Mouse (Mus musculus): ENCODE data around the gene Ncoa6. TPM values are rescaled to one million over a fixed set of nuclear protein-coding genes. Genes with fewer than 3 reads are reported as not detected.
A peak's percentile ranks its signal among the peaks of the same experiment; 100 is the strongest.

Gene Ncoa6
- polyA plus RNA-seq (2014; fragmentation: Nextera tagmentation; extraction: Ambion mirVana), result 25.5 and 30.0 TPM in 2 replicates

DNA sequence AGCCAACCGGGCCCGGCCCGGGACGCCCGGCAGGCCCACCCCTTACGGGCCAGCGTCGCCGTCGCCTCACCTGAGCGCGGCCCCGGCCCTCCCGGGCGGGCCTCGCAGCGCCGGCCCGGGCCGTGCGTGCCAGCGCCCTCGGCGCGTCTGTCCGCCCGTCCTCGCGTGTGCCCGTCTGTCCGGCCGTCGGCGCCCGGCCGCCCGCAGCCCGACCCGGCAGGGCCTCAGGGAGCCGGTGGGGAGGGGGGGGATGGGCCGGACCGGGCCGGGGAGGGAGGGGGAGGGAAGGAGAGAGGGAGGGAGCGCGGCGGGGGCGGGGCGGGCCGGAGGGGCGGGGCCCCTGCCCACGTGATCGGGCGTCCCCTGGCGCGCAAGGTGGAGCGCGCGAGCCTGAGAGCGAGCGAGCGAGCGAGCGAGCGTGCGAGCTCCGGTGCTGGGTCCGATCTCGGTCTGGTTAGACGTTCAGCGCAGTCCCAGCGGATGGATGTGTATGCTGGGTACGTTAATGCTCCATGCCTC lies at the start of gene Ncoa6:
Ncoa6 (minus strand) TSS at position 325 of the 519 bp plus-strand sequence.
- peak; percentile 87 for ATAC-seq (ENCODE audit: low FRiP score, low TSS enrichment)
- Histone ChIP-seq H3K4me3 (ENCODE audit: low read length) (peak within 1 kb of the TSS; percentile 74), H3K36me3 (ENCODE audit: control insufficient read depth, insufficient read depth, low read length) (no peaks in the 10 kb centered on the region), H3K4me1 (ENCODE audit: control insufficient read depth, insufficient read depth, low read length) (peaks cover 5% of the 10 kb centered on the region; the same call in 1 of the 2 replicates), H3K4me2 (replicated peaks; ENCODE audit: low read depth, low read length) (peak within 1 kb of the TSS; percentile 78), H3K27ac (ENCODE audit: low read depth, low read length) (peak within 1 kb of the TSS; percentile 83), H3K27me3 (ENCODE audit: control insufficient read depth, insufficient read depth, low read length) (no peaks in the 10 kb centered on the region), H3K9me3 (ENCODE audit: control insufficient read depth, low read length) (no peaks in the 10 kb centered on the region), H3K9ac (ENCODE audit: low read depth, low read length) (peak within 1 kb of the TSS; percentile 99)
- 2% methylated on average over 49 of the region's 72 CpGs for WGBS

DNA sequence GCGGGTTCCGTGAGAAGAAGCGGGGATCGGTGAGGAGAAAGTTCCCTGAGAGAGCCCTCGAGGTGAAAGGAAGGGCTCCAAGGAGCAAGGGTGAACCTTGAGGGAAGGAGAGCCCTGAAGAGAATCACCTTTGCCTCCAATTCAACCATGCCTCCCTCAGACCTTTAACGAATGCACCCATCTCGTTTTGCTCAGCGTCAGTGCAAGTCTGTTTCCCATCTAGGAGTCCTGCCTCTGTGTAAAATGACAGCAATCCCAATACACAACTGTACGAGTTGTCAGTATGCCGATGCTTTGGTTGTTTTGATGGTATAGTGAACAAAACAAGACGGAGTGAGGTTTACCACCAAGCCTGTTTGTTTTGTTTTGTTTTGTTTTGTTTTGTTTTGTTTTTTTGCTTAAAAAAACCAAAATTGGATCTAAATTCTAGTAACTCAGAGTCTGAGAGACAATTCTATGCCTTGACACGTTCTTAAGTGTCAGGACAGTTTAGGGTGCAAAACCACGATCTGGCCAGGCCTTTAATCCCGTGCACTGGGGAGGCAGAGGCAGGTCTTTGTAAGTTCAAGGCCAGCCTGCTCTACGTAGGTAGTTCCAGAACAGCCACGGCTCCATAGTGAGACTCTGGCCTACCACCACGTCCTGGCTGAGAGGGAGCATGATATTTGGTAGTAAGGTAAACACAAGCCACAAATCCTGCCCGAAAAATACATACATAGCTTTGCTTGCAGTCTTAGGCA lies 45.0 kb upstream of the Ncoa6 start:
- Histone ChIP-seq H3K4me3 (ENCODE audit: low read length) (peak overlapping the region; percentile 76), H3K27ac (ENCODE audit: low read depth, low read length) (no peak overlapping the region), H3K9ac (ENCODE audit: low read depth, low read length) (peak overlapping the region; percentile 66), H3K9me3 (ENCODE audit: control insufficient read depth, low read length) (no peaks in the 10 kb centered on the region), H3K4me1 (ENCODE audit: control insufficient read depth, insufficient read depth, low read length) (peaks cover 8% of the 10 kb centered on the region; the same call in 1 of the 2 replicates), H3K36me3 (ENCODE audit: control insufficient read depth, insufficient read depth, low read length) (no peaks in the 10 kb centered on the region), H3K4me2 (replicated peaks; ENCODE audit: low read depth, low read length) (peak overlapping the region; percentile 83), H3K27me3 (ENCODE audit: control insufficient read depth, insufficient read depth, low read length) (peaks cover 9% of the 10 kb centered on the region)
- no peak for ATAC-seq (ENCODE audit: low FRiP score, low TSS enrichment)
- WGBS, result 27% methylated on average over 18 of the region's 18 CpGs

DNA sequence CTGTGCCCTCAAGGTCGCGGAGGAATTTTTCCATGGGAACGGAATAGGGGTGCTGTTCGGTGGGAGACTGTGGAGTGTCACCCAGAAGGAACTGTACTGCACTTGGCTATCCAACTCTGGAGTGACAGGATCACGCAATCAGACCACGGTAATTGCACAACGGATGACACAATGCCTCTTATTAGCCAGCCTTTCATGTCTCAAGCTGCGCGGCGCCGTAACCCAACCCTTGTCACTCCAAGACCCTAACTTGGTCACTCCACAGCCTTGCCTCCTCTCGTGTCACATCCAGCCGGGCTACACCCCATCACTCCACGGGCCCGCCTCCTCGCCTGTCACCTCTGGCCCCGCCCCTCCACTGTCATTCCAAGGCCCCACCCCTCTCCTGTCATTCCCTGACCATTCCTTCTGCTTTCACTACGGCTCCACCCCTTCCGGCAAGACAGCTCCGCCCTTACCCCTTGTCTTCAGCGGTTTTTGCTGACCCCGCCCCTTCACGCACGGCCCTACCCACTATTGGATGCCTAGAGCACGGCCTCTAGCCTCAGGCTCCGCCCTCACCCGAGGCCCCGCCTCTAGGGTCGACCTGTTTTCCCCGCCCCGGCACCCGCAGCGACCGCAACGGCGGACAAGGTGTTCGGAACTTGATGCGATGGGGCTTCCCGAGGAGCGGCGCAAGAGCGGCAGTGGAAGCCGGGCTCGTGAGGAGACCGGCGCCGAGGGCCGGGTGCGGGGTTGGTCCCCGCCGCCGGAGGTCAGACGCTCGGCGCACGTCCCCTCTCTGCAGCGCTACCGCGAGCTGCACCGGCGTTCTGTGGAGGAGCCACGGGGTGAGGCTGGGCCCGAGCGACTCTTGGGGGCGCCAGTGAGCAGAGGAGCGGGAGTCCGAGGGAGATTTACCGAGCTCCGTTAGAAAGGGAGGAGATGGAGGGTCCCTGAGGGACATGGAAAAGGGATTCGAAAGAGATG lies 44.0 kb upstream of the Ncoa6 start, which contains the start of the genes Acss2 and Ggt7:
Acss2 (plus strand) TSS at position 494 of the 969 bp plus-strand sequence.
Ggt7 (minus strand) TSS at position 783 of the 969 bp plus-strand sequence.
- no peak within 1 kb of the TSS for H3K27ac ChIP-seq (ENCODE audit: low read depth, low read length)

DNA sequence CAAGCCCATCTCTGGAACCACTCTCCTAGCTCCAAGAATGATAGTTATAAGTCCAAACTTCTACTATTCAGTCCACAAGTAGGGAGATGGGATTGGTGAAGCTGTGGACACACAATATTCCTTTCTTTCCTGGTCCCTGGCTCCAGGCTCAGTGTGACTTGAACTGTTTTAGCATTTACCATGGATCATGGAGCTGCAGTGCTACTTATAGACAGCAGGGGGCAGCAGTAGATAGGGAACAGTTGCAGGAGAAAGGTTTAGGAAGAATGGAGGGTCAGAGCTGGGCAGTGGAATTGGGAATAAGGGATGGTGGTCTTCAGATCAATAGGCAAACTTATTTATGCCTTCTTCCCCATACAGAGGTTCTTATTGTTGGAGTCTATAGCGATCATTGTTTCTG lies 42.2 kb upstream of the Ncoa6 start:
- H3K4me2 ChIP-seq (replicated peaks; ENCODE audit: low read depth, low read length), result no peak overlapping the region
- H3K4me3 ChIP-seq (ENCODE audit: low read length), result no peak overlapping the region
- H3K9ac ChIP-seq (ENCODE audit: low read depth, low read length), result no peak overlapping the region
- peaks cover 9% of the 10 kb centered on the region for H3K27me3 ChIP-seq (ENCODE audit: control insufficient read depth, insufficient read depth, low read length)
- H3K27ac ChIP-seq (ENCODE audit: low read depth, low read length), result no peak overlapping the region
- ATAC-seq (ENCODE audit: low FRiP score, low TSS enrichment), result no peak
- H3K9me3 ChIP-seq (ENCODE audit: control insufficient read depth, low read length), result no peaks in the 10 kb centered on the region
- H3K4me1 ChIP-seq (ENCODE audit: control insufficient read depth, insufficient read depth, low read length), result peaks cover 8% of the 10 kb centered on the region; the same call in 1 of the 2 replicates
- WGBS, result 0% methylated on average over 1 of the region's 1 CpGs
- no peaks in the 10 kb centered on the region for H3K36me3 ChIP-seq (ENCODE audit: control insufficient read depth, insufficient read depth, low read length)

More for the DNA sequence above, 44.0 kb upstream of the Ncoa6 start, which contains the start of the genes Acss2 and Ggt7:
- Histone ChIP-seq H3K36me3 (ENCODE audit: control insufficient read depth, insufficient read depth, low read length) (no peaks in the 10 kb centered on the region), H3K4me3 (ENCODE audit: low read length) (peak within 1 kb of the TSS; percentile 76), H3K9ac (ENCODE audit: low read depth, low read length) (peak within 1 kb of the TSS; percentile 66), H3K9me3 (ENCODE audit: control insufficient read depth, low read length) (no peaks in the 10 kb centered on the region), H3K4me2 (replicated peaks; ENCODE audit: low read depth, low read length) (peak within 1 kb of the TSS; percentile 83), H3K27me3 (ENCODE audit: control insufficient read depth, insufficient read depth, low read length) (peaks cover 9% of the 10 kb centered on the region), H3K4me1 (ENCODE audit: control insufficient read depth, insufficient read depth, low read length) (peaks cover 8% of the 10 kb centered on the region; the same call in 1 of the 2 replicates)
- 4% methylated on average over 70 of the region's 70 CpGs for WGBS
- peak; percentile 99 for ATAC-seq (ENCODE audit: low FRiP score, low TSS enrichment)

DNA sequence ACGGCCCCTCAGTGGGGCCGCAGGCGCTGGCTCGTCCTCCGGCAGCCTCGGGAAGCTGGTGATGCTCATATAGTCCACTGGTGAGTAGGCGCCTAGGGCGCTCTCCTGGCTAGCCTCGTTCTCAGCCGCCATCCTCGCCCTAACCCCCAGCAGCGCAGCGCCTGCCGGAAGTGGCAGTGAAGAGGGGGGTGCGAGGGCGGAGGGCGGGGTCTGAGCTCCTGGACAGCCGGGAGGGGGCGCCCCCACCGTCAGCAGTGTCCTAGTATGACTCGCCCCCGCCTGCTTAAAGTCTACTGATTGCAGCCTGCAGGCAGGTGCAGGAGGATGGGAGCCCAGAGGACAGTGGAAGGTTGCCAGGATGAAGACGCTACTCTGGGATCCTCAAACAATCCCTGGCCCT lies 41.0 kb upstream of the Ncoa6 start:
- Histone ChIP-seq H3K27ac (ENCODE audit: low read depth, low read length) (no peak overlapping the region), H3K27me3 (ENCODE audit: control insufficient read depth, insufficient read depth, low read length) (peaks cover 9% of the 10 kb centered on the region), H3K9ac (ENCODE audit: low read depth, low read length) (peak overlapping the region; percentile 53; the same call in 1 of the 2 replicates), H3K9me3 (ENCODE audit: control insufficient read depth, low read length) (no peaks in the 10 kb centered on the region), H3K4me3 (ENCODE audit: low read length) (peak overlapping the region; percentile 36), H3K36me3 (ENCODE audit: control insufficient read depth, insufficient read depth, low read length) (no peaks in the 10 kb centered on the region), H3K4me2 (replicated peaks; ENCODE audit: low read depth, low read length) (peak overlapping the region; percentile 66), H3K4me1 (ENCODE audit: control insufficient read depth, insufficient read depth, low read length) (peaks cover 8% of the 10 kb centered on the region; the same call in 1 of the 2 replicates)
- WGBS, result 4% methylated on average over 22 of the region's 23 CpGs
- 0 out of 2 replicates have a peak, but pooled peaks have one; percentile 5 for ATAC-seq (ENCODE audit: low FRiP score, low TSS enrichment)

DNA sequence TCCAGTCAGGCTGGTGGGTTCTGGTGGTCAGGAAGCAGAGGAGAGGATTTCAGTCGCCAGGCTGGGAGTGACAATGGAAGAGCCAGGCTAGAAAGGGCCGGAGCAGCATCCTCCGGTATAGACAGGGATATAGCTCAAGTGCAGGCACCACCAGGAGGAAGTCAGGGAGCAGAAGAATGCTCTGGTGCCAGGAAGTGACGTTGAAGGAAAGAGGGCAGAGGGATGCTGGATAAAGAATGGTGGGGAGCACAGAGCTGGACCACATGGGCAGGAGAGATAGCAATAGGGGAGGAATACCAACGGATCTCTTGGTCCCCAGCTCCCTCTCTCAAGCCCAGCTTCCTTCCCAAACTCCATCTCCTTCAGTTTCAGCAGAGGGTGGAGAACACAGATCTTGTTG lies 39.8 kb upstream of the Ncoa6 start:
- Histone ChIP-seq H3K4me1 (ENCODE audit: control insufficient read depth, insufficient read depth, low read length) (peaks cover 8% of the 10 kb centered on the region; the same call in 1 of the 2 replicates), H3K9me3 (ENCODE audit: control insufficient read depth, low read length) (no peaks in the 10 kb centered on the region), H3K36me3 (ENCODE audit: control insufficient read depth, insufficient read depth, low read length) (no peaks in the 10 kb centered on the region), H3K4me3 (ENCODE audit: low read length) (no peak overlapping the region), H3K27me3 (ENCODE audit: control insufficient read depth, insufficient read depth, low read length) (peaks cover 9% of the 10 kb centered on the region), H3K9ac (ENCODE audit: low read depth, low read length) (no peak overlapping the region), H3K4me2 (replicated peaks; ENCODE audit: low read depth, low read length) (no peak overlapping the region; the same call in 1 of the 2 replicates), H3K27ac (ENCODE audit: low read depth, low read length) (no peak overlapping the region)
- no peak for ATAC-seq (ENCODE audit: low FRiP score, low TSS enrichment)
- WGBS, result 79% methylated on average over 5 of the region's 5 CpGs

DNA sequence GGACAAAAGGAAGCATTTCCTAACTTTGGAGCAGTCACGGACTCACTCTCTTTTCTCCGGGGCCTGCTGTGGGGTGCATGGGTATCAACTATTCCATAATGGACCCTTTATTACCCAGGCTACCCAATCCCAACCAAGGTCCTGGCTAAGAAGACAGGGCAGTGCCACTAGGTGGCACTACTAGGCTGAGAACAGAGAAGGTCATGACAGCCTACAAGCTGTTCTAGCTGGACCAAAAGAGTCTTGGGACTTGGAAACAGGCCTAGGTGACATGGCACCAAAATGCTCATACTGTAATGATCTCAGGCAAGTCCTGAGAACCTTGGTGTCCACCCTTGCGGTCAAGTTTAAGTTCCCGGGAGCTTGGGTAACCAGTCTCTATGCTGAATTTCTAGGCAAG lies 38.8 kb upstream of the Ncoa6 start:
- Histone ChIP-seq H3K9ac (ENCODE audit: low read depth, low read length) (no peak overlapping the region), H3K9me3 (ENCODE audit: control insufficient read depth, low read length) (no peaks in the 10 kb centered on the region), H3K27ac (ENCODE audit: low read depth, low read length) (no peak overlapping the region), H3K4me3 (ENCODE audit: low read length) (no peak overlapping the region), H3K36me3 (ENCODE audit: control insufficient read depth, insufficient read depth, low read length) (no peaks in the 10 kb centered on the region), H3K27me3 (ENCODE audit: control insufficient read depth, insufficient read depth, low read length) (peaks cover 9% of the 10 kb centered on the region), H3K4me2 (replicated peaks; ENCODE audit: low read depth, low read length) (no peak overlapping the region), H3K4me1 (ENCODE audit: control insufficient read depth, insufficient read depth, low read length) (peaks cover 8% of the 10 kb centered on the region; the same call in 1 of the 2 replicates)
- ATAC-seq (ENCODE audit: low FRiP score, low TSS enrichment), result 0 out of 2 replicates have a peak, but pooled peaks have one; percentile 32
- 61% methylated on average over 4 of the region's 4 CpGs for WGBS

DNA sequence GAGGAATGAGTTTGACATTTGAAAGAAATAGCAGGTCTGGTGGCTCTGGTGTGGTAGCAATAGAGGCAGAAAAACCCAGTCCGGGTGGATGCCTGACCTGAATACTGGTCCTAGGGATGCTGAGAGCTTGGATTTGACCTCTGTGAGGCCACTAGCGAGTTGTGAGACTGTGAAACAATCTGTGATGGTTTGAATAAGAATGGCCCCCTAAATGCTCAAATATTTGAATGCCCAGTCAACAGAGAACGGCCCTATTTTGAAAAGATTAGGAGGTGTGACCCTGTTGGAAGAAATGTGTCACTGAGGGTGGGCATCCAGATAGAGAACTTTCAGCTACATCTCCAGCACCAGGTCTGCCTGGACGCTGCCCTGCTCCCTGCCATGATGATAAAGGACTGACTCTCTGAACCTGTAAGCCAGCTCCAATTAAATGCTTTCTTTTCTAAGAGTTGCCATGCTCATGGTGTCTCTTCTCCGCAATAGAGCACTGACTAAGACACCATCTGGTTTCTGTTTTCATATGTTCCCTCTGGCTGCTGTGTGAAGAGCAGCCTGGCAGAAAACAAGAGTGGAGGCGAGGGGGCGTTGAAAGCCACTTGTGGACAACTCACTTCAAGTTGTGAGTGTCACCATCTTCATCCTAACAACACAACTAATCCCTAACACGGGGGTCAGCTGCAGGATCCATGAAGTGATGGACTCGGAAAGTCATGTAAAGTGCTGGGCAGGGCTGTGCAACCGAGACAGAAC lies 34.2 kb upstream of the Ncoa6 start:
- ATAC-seq (ENCODE audit: low FRiP score, low TSS enrichment), result no peak
- H3K27ac ChIP-seq (ENCODE audit: low read depth, low read length), result no peak overlapping the region
- no peak overlapping the region for H3K9ac ChIP-seq (ENCODE audit: low read depth, low read length)
- no peaks in the 10 kb centered on the region for H3K27me3 ChIP-seq (ENCODE audit: control insufficient read depth, insufficient read depth, low read length)
- H3K4me1 ChIP-seq (ENCODE audit: control insufficient read depth, insufficient read depth, low read length), result no peaks in the 10 kb centered on the region
- H3K9me3 ChIP-seq (ENCODE audit: control insufficient read depth, low read length), result no peaks in the 10 kb centered on the region
- no peak overlapping the region for H3K4me3 ChIP-seq (ENCODE audit: low read length)
- WGBS, result 85% methylated on average over 10 of the region's 10 CpGs
- H3K36me3 ChIP-seq (ENCODE audit: control insufficient read depth, insufficient read depth, low read length), result no peaks in the 10 kb centered on the region
- H3K4me2 ChIP-seq (replicated peaks; ENCODE audit: low read depth, low read length), result no peak overlapping the region
